Comparison of ENCODE assay signal across 25 mouse cellular contexts in the genomic region with DNA sequence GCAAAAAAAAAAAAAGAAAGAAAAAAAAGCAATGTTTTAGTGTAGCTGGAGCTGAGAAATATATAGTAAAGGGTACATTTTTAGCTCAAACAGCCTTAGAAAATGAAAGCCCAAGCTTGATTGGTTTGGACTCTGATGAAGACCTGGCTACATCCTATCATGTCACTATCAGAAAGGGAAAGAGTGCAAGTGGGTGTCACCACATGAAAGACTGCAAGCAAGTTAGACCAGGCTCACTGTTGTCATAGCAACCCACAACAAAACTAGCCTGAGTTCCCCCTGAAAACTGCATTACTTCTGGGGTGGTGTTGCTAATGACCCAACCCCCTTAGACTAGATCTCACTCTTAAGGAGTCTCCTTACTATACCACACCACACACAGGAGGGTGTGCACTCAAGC. TPM values are rescaled to one million over a fixed set of nuclear protein-coding genes. Genes with fewer than 3 reads are reported as not detected.
DNase-seq lines count a peak whose midpoint lies in the region; ATAC-seq and TF ChIP-seq lines count a peak whose summit lies in the region.
"Had no signal": no experiment of that assay in that cellular context is flagged by ENCODE, and none has a peak within 500 bp of the region (broad histone marks: within the 10 kb centered on the region; RNA-seq: fewer than 3 reads in every experiment).

No protein-coding gene starts in this region.

- ATAC-seq in CD4-positive, CD25-positive, alpha-beta regulatory T cell, adult 4 months = peak; percentile 39
- ATAC-seq in common myeloid progenitor, adult 5-6 weeks (replicated peaks; ENCODE audit: low read depth, poor library complexity, severe bottlenecking) = 0 out of 2 replicates have a peak, but pooled peaks have one; percentile 45
- peak; percentile 53 for ATAC-seq in megakaryocyte-erythroid progenitor cell, adult 5-6 weeks (replicated peaks; ENCODE audit: low FRiP score, low TSS enrichment, poor library complexity, severe bottlenecking)
- ATAC-seq in midbrain, postnatal 0 days (ENCODE audit: low FRiP score) = no peak
- ATAC-seq: intestine, embryonic 15.5 days; midbrain, embryonic 15.5 days had no signal

- no peaks in the 10 kb centered on the region for H3K27me3 ChIP-seq in midbrain, postnatal 0 days (ENCODE audit: insufficient read depth, low read length)
- H3K27me3 ChIP-seq: embryonic facial prominence, embryonic 12.5 days; heart, embryonic 12.5 days; intestine, embryonic 15.5 days; limb, embryonic 13.5 days; liver, embryonic 13.5 days; midbrain, embryonic 15.5 days; neural tube, embryonic 15.5 days had no signal

- peaks cover 25% of the 10 kb centered on the region for H3K36me3 ChIP-seq in midbrain, postnatal 0 days (ENCODE audit: insufficient read depth, low read length)

- H3K4me2 ChIP-seq in midbrain, postnatal 0 days (ENCODE audit: low read depth, low read length, poor library complexity, severe bottlenecking) = no peak overlapping the region
- H3K4me2 ChIP-seq: embryonic facial prominence, embryonic 12.5 days; heart, embryonic 12.5 days; intestine, embryonic 15.5 days; limb, embryonic 13.5 days; liver, embryonic 13.5 days; lung, embryonic 14.5 days; midbrain, embryonic 15.5 days; neural tube, embryonic 15.5 days had no signal

- H3K4me1 ChIP-seq in midbrain, postnatal 0 days (ENCODE audit: insufficient read depth, low read length) = no peaks in the 10 kb centered on the region
- H3K4me1 ChIP-seq: embryonic facial prominence, embryonic 12.5 days; intestine, embryonic 15.5 days; limb, embryonic 13.5 days; liver, embryonic 13.5 days; midbrain, embryonic 15.5 days; neural tube, embryonic 15.5 days had no signal

- no peak overlapping the region for H3K9ac ChIP-seq in midbrain, postnatal 0 days (replicated peaks; ENCODE audit: low read length, poor library complexity, severe bottlenecking)
- H3K9ac ChIP-seq: embryonic facial prominence, embryonic 12.5 days; heart, embryonic 12.5 days; intestine, embryonic 15.5 days; limb, embryonic 13.5 days; liver, embryonic 13.5 days; lung, embryonic 14.5 days; midbrain, embryonic 15.5 days; neural tube, embryonic 15.5 days had no signal

- no peak overlapping the region for H3K27ac ChIP-seq in midbrain, postnatal 0 days (ENCODE audit: low read depth, low read length)
- H3K27ac ChIP-seq: embryonic facial prominence, embryonic 12.5 days; intestine, embryonic 15.5 days; limb, embryonic 13.5 days; liver, embryonic 13.5 days; midbrain, embryonic 15.5 days; neural tube, embryonic 15.5 days had no signal

- TF ChIP-seq CTCF in midbrain, postnatal 0 days (IDR thresholded peaks at IDR 0.05) = no peak

- no peak overlapping the region for H3K4me3 ChIP-seq in midbrain, postnatal 0 days (ENCODE audit: low read depth, low read length)
- H3K4me3 ChIP-seq: embryonic facial prominence, embryonic 12.5 days; heart, embryonic 12.5 days; intestine, embryonic 15.5 days; limb, embryonic 13.5 days; liver, embryonic 13.5 days; midbrain, embryonic 15.5 days; myocyte; neural tube, embryonic 15.5 days had no signal

- peak; percentile 41 for DNase-seq in CD4-positive helper T cell, adult 2 months (ENCODE audit: low read depth, low spot score)
- no peak for DNase-seq in midbrain, postnatal 0 days (ENCODE audit: low spot score)
- no peak for DNase-seq in urinary bladder, postnatal 14 days (ENCODE audit: low spot score)
- no peak for DNase-seq in retina, embryonic 14.5 days (ENCODE audit: low spot score)
- DNase-seq: B cell, adult 2 months; cerebellum, adult 18-20 months; cerebellum, postnatal 14 days; heart, postnatal 10 days; kidney, adult 9 months; kidney, postnatal 14 days; liver, embryonic 13.5 days; lung, embryonic 14.5 days; thymus, postnatal 25 days had no signal

- no peaks in the 10 kb centered on the region for H3K9me3 ChIP-seq in midbrain, postnatal 0 days (ENCODE audit: low read length)
- H3K9me3 ChIP-seq: embryonic facial prominence, embryonic 12.5 days; heart, embryonic 12.5 days; intestine, embryonic 15.5 days; limb, embryonic 13.5 days; liver, embryonic 13.5 days; midbrain, embryonic 15.5 days; neural tube, embryonic 15.5 days had no signal

RNA-seq across cellular contexts. Expression of gene Cdv3, which starts 28.7 kb away (rescaled TPM):
- polyA plus RNA-seq in CD4-positive, CD25-positive, alpha-beta regulatory T cell, adult 4 months (2017; shearing (Covaris generic)) = 100 to 1,000 TPM in 1 of 2 experiments, 10 to 100 TPM in 1; 97.5 to 227 TPM
- total RNA-seq in common myeloid progenitor, adult 5-6 weeks (2017) = 165 and 181 TPM in 2 replicates
- total RNA-seq in megakaryocyte-erythroid progenitor cell, adult 5-6 weeks (2014; fragmentation: Nextera tagmentation) = 143 and 145 TPM in 2 replicates
- total RNA-seq in megakaryocyte-erythroid progenitor cell, adult 5-6 weeks (2017) = 243 and 255 TPM in 2 replicates
- 102 and 128 TPM in 2 replicates for total RNA-seq in midbrain, postnatal 0 days (2014; rRNA removed)
- polyA plus RNA-seq in midbrain, postnatal 0 days (2015; fragmentation: Nextera tagmentation; extraction: Ambion mirVana) = 84.2 and 87.1 TPM in 2 replicates

RNA-seq across cellular contexts. Expression of gene Topbp1, which starts 31.9 kb away (rescaled TPM):
- 10 to 100 TPM; 25.0 to 27.5 TPM for polyA plus RNA-seq in CD4-positive, CD25-positive, alpha-beta regulatory T cell, adult 4 months (2017; shearing (Covaris generic))
- total RNA-seq in common myeloid progenitor, adult 5-6 weeks (2017) = 193 and 242 TPM in 2 replicates
- 141 and 224 TPM in 2 replicates for total RNA-seq in megakaryocyte-erythroid progenitor cell, adult 5-6 weeks (2014; fragmentation: Nextera tagmentation)
- 229 and 238 TPM in 2 replicates for total RNA-seq in megakaryocyte-erythroid progenitor cell, adult 5-6 weeks (2017)
- total RNA-seq in midbrain, postnatal 0 days (2014; rRNA removed) = 16.9 and 23.8 TPM in 2 replicates
- 10.0 and 11.5 TPM in 2 replicates for polyA plus RNA-seq in midbrain, postnatal 0 days (2015; fragmentation: Nextera tagmentation; extraction: Ambion mirVana)

RNA-seq across cellular contexts. Expression of gene 1300017J02Rik, which starts 32.0 kb away (rescaled TPM):
- not detected for polyA plus RNA-seq in CD4-positive, CD25-positive, alpha-beta regulatory T cell, adult 4 months (2017; shearing (Covaris generic))
- 3.7 and 4.2 TPM in 2 replicates for total RNA-seq in common myeloid progenitor, adult 5-6 weeks (2017)
- 7.2 and 14.6 TPM in 2 replicates for total RNA-seq in megakaryocyte-erythroid progenitor cell, adult 5-6 weeks (2014; fragmentation: Nextera tagmentation)
- 4.2 and 14.7 TPM in 2 replicates for total RNA-seq in megakaryocyte-erythroid progenitor cell, adult 5-6 weeks (2017)
- 0.27 TPM in 1 of 2 replicates, not detected in the other for total RNA-seq in midbrain, postnatal 0 days (2014; rRNA removed)
- polyA plus RNA-seq in midbrain, postnatal 0 days (2015; fragmentation: Nextera tagmentation; extraction: Ambion mirVana) = 0.27 and 0.56 TPM in 2 replicates
- total RNA-seq: adrenal gland, adult 18-20 months; heart, adult 18-20 months had no signal
